Mouse (Mus musculus): Measurements from ENCODE around the gene Pcbp2. TPM values are rescaled to one million over a fixed set of nuclear protein-coding genes. Genes with fewer than 3 reads are reported as not detected.

The Pcbp2 gene
- 178 and 182 TPM in 2 replicates for polyA plus RNA-seq (2015; fragmentation: Nextera tagmentation; extraction: Ambion mirVana)

GRCm38 (mm10) chr15:102470183-102470604, at the start of gene Pcbp2:
TSS of gene Pcbp2 (plus strand) at chr15:102470539.
- Histone ChIP-seq H3K4me2 (replicated peaks) (peak within 1 kb of the TSS; percentile 51), H3K36me3 (peaks cover 14% of the 10 kb centered on the region; the same call in 1 of the 2 replicates), H3K27ac (peak within 1 kb of the TSS; percentile 97), H3K4me3 (replicated peaks) (peak within 1 kb of the TSS; percentile 90), H3K9ac (peak within 1 kb of the TSS; percentile 95), H3K9me3 (no peaks in the 10 kb centered on the region), H3K4me1 (replicated peaks) (peaks cover 3% of the 10 kb centered on the region), H3K27me3 (replicated peaks) (no peaks in the 10 kb centered on the region)
- peak; percentile 100 for ATAC-seq
- whole genome bisulfite sequencing = under 1% methylated on average over 31 of the region's 40 CpGs

- H3K9me3 ChIP-seq = no peaks in the 10 kb centered on the region
- H3K4me1 ChIP-seq (replicated peaks) = no peaks in the 10 kb centered on the region
- H3K27me3 ChIP-seq (replicated peaks) = no peaks in the 10 kb centered on the region
- ATAC-seq = no peak
- H3K27ac ChIP-seq = no peak overlapping the region
- no peak overlapping the region for H3K9ac ChIP-seq
- H3K36me3 ChIP-seq = peaks cover under 1% of the 10 kb centered on the region; the same call in 1 of the 2 replicates
- H3K4me2 ChIP-seq (replicated peaks) = no peak overlapping the region
- H3K4me3 ChIP-seq (replicated peaks) = no peak overlapping the region
- WGBS = 39% methylated on average over 1 of the region's 1 CpGs
These were observed 49.4 kb upstream of the Pcbp2 start for GRCm38 (mm10) chr15:102420986-102421385.

- Histone ChIP-seq H3K9me3 (no peaks in the 10 kb centered on the region), H3K36me3 (peaks cover 5% of the 10 kb centered on the region; the same call in 1 of the 2 replicates), H3K27ac (no peak overlapping the region), H3K4me3 (replicated peaks) (no peak overlapping the region), H3K9ac (no peak overlapping the region), H3K4me2 (replicated peaks) (no peak overlapping the region), H3K27me3 (replicated peaks) (no peaks in the 10 kb centered on the region), H3K4me1 (replicated peaks) (no peaks in the 10 kb centered on the region)
- no peak for ATAC-seq
- 54% methylated on average over 3 of the region's 3 CpGs for WGBS
These were observed 48.9 kb upstream of the Pcbp2 start for GRCm38 (mm10) chr15:102421437-102421836.

- no peaks in the 10 kb centered on the region for H3K4me1 ChIP-seq (replicated peaks)
- no peak overlapping the region for H3K9ac ChIP-seq
- no peak overlapping the region for H3K4me2 ChIP-seq (replicated peaks)
- H3K9me3 ChIP-seq = no peaks in the 10 kb centered on the region
- H3K27ac ChIP-seq = no peak overlapping the region
- H3K27me3 ChIP-seq (replicated peaks) = no peaks in the 10 kb centered on the region
- H3K36me3 ChIP-seq = peaks cover 15% of the 10 kb centered on the region; the same call in 1 of the 2 replicates
- H3K4me3 ChIP-seq (replicated peaks) = no peak overlapping the region
- ATAC-seq = no peak
- WGBS = 96% methylated on average over 2 of the region's 2 CpGs
These were observed 46.6 kb upstream of the Pcbp2 start for GRCm38 (mm10) chr15:102423602-102424240.

GRCm38 (mm10) chr15:102424657-102425056, 45.7 kb upstream of the Pcbp2 start:
- WGBS = 79% methylated on average over 2 of the region's 2 CpGs
- Histone ChIP-seq H3K27ac (no peak overlapping the region), H3K9me3 (no peaks in the 10 kb centered on the region), H3K4me3 (replicated peaks) (no peak overlapping the region), H3K4me1 (replicated peaks) (no peaks in the 10 kb centered on the region), H3K9ac (no peak overlapping the region), H3K4me2 (replicated peaks) (no peak overlapping the region), H3K27me3 (replicated peaks) (no peaks in the 10 kb centered on the region), H3K36me3 (peaks cover 21% of the 10 kb centered on the region)
- ATAC-seq = no peak

- H3K36me3 ChIP-seq = peaks cover 33% of the 10 kb centered on the region
- H3K9me3 ChIP-seq = no peaks in the 10 kb centered on the region
- H3K27ac ChIP-seq = no peak overlapping the region
- no peaks in the 10 kb centered on the region for H3K4me1 ChIP-seq (replicated peaks)
- no peak overlapping the region for H3K9ac ChIP-seq
- H3K4me2 ChIP-seq (replicated peaks) = no peak overlapping the region
- no peaks in the 10 kb centered on the region for H3K27me3 ChIP-seq (replicated peaks)
- ATAC-seq = no peak
- WGBS = 91% methylated on average over 1 of the region's 1 CpGs
- H3K4me3 ChIP-seq (replicated peaks) = no peak overlapping the region
These were observed 43.4 kb upstream of the Pcbp2 start for GRCm38 (mm10) chr15:102426963-102427362.

GRCm38 (mm10) chr15:102432046-102432445, 38.3 kb upstream of the Pcbp2 start:
- no peaks in the 10 kb centered on the region for H3K9me3 ChIP-seq
- ATAC-seq = no peak
- no peaks in the 10 kb centered on the region for H3K4me1 ChIP-seq (replicated peaks)
- H3K27me3 ChIP-seq (replicated peaks) = no peaks in the 10 kb centered on the region
- H3K4me3 ChIP-seq (replicated peaks) = no peak overlapping the region
- H3K27ac ChIP-seq = no peak overlapping the region
- H3K4me2 ChIP-seq (replicated peaks) = no peak overlapping the region
- WGBS = 88% methylated on average over 1 of the region's 1 CpGs
- H3K36me3 ChIP-seq = peaks cover 34% of the 10 kb centered on the region
- H3K9ac ChIP-seq = no peak overlapping the region

GRCm38 (mm10) chr15:102433173-102433572, 37.2 kb upstream of the Pcbp2 start:
- Histone ChIP-seq H3K36me3 (peaks cover 30% of the 10 kb centered on the region), H3K4me3 (replicated peaks) (no peak overlapping the region), H3K4me1 (replicated peaks) (no peaks in the 10 kb centered on the region), H3K4me2 (replicated peaks) (no peak overlapping the region), H3K27ac (no peak overlapping the region), H3K27me3 (replicated peaks) (no peaks in the 10 kb centered on the region), H3K9ac (no peak overlapping the region), H3K9me3 (no peaks in the 10 kb centered on the region)
- no peak for ATAC-seq
- 94% methylated on average over 4 of the region's 4 CpGs for WGBS

- Histone ChIP-seq H3K27ac (no peak overlapping the region), H3K9ac (no peak overlapping the region), H3K27me3 (replicated peaks) (no peaks in the 10 kb centered on the region), H3K9me3 (no peaks in the 10 kb centered on the region), H3K4me2 (replicated peaks) (no peak overlapping the region), H3K4me3 (replicated peaks) (no peak overlapping the region), H3K36me3 (no peaks in the 10 kb centered on the region), H3K4me1 (replicated peaks) (0 out of 2 replicates have a peak, but pooled peaks cover 2% of the 10 kb centered on the region)
- peak; percentile 64; the same call in 1 of the 2 replicates for ATAC-seq
- WGBS = 45% methylated on average over 2 of the region's 2 CpGs
These were observed 27.8 kb upstream of the Pcbp2 start for GRCm38 (mm10) chr15:102442490-102442889.

- Histone ChIP-seq H3K9me3 (no peaks in the 10 kb centered on the region), H3K27ac (no peak within 1 kb of the TSS), H3K4me1 (replicated peaks) (0 out of 2 replicates have a peak, but pooled peaks cover 2% of the 10 kb centered on the region), H3K4me3 (replicated peaks) (no peak within 1 kb of the TSS), H3K4me2 (replicated peaks) (no peak within 1 kb of the TSS), H3K27me3 (replicated peaks) (no peaks in the 10 kb centered on the region), H3K36me3 (no peaks in the 10 kb centered on the region), H3K9ac (no peak within 1 kb of the TSS)
- ATAC-seq = no peak
- WGBS = 66% methylated on average over 8 of the region's 8 CpGs
These were observed 25.2 kb upstream of the Pcbp2 start, which contains the start of gene Amhr2 for GRCm38 (mm10) chr15:102445146-102445545. TSS of gene Amhr2 (plus strand) at chr15:102445367.

- no peak overlapping the region for H3K4me2 ChIP-seq (replicated peaks)
- 0 out of 2 replicates have a peak, but pooled peaks cover 2% of the 10 kb centered on the region for H3K4me1 ChIP-seq (replicated peaks)
- no peak for ATAC-seq
- no peak overlapping the region for H3K4me3 ChIP-seq (replicated peaks)
- no peak overlapping the region for H3K9ac ChIP-seq
- WGBS = 30% methylated on average over 5 of the region's 6 CpGs
- H3K27me3 ChIP-seq (replicated peaks) = no peaks in the 10 kb centered on the region
- H3K9me3 ChIP-seq = no peaks in the 10 kb centered on the region
- no peak overlapping the region for H3K27ac ChIP-seq
- no peaks in the 10 kb centered on the region for H3K36me3 ChIP-seq
These were observed 23.9 kb upstream of the Pcbp2 start for GRCm38 (mm10) chr15:102446448-102446847.

GRCm38 (mm10) chr15:102449366-102449765, 21.0 kb upstream of the Pcbp2 start:
- no peak for ATAC-seq
- WGBS = 55% methylated on average over 8 of the region's 8 CpGs

GRCm38 (mm10) chr15:102450928-102451327, 19.4 kb upstream of the Pcbp2 start:
- H3K4me1 ChIP-seq (replicated peaks) = no peaks in the 10 kb centered on the region
- 0 out of 2 replicates have a peak overlapping the region, but pooled peaks have one; percentile 0 for H3K4me2 ChIP-seq (replicated peaks)
- no peak overlapping the region for H3K9ac ChIP-seq
- WGBS = 33% methylated on average over 7 of the region's 7 CpGs
- H3K27ac ChIP-seq = no peak overlapping the region
- H3K9me3 ChIP-seq = no peaks in the 10 kb centered on the region
- H3K36me3 ChIP-seq = no peaks in the 10 kb centered on the region
- no peaks in the 10 kb centered on the region for H3K27me3 ChIP-seq (replicated peaks)
- no peak overlapping the region for H3K4me3 ChIP-seq (replicated peaks)
- peak; percentile 76 for ATAC-seq

More at GRCm38 (mm10) chr15:102449366-102449765, 21.0 kb upstream of the Pcbp2 start:
- Histone ChIP-seq H3K4me1 (replicated peaks) (no peaks in the 10 kb centered on the region), H3K27me3 (replicated peaks) (no peaks in the 10 kb centered on the region), H3K36me3 (no peaks in the 10 kb centered on the region), H3K9me3 (no peaks in the 10 kb centered on the region), H3K9ac (no peak overlapping the region), H3K4me3 (replicated peaks) (no peak overlapping the region), H3K27ac (no peak overlapping the region), H3K4me2 (replicated peaks) (no peak overlapping the region)

Measured in intestine, embryonic 15.5 days (tissue).